Mouse (Mus musculus) urinary bladder, adult 18-20 months (tissue): ENCODE data around the gene Slc15a2.
A peak's percentile ranks its signal among the peaks of the same experiment; 100 is the strongest.

Experiments
- DNase-seq, 2 experiments: peaks; one replicate each; pipeline ENCODE4 v3.0.0; 2022; ENCODE audit warnings: low spot score in 2 of 2, mixed read lengths in 2 of 2

The Slc15a2 gene

DNA sequence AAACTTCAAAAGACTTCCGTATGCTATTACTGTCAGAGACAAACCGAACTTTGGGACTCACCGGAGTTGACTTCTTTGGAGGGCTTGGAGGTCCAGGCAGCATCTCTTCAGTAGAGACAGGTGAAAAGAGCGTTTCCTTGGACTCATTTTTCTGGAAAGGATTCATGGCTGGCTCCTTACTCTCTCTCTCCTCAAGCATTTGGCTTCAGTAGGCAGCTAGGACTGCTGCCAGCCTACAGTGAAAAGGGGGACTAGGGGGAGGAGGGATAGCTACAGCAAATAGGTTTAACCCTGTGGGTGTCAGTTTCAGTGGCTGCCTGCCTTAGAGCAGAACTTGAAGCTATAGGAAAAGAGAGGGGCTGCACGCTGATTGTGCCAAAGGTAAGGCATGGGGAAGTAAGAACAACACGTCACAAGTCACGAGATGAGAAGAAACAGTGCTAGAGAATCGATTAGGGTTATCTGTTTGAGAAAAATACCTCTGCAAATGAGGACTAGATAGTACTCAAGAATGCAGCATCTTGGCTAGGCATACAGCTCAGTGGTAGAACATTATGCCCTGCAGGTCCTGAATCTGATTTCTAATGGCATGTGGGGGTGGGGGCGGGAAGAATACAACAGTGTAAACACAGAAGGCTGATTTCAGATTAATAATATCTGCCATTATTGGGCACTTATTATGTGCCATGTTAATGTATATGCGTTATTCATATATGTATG is at the start of gene Slc15a2:
TSS of gene Slc15a2 (minus strand) at position 369 of the 720 bp plus-strand sequence.
- no peak for DNase-seq

DNA sequence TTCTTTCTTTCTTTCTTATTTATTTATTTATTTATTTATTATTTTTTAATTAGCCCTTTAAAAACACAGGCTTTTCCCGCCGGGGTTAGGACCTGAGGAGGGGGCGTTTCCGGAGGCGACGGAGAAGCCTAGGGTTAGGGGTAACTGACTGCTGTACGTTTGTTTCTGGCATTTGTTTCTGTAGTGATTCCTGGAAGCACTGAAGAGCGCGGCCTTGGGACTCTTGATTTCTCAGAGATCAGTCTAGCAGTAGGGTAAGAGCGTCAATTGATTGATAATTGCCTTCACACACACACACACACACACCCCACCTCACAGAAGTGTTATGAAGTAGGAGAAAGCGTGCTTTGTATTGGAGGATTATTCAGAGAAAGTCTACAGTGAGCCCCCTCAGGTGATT is 44.1 kb upstream of the Slc15a2 start:
- DNase-seq = no peak

DNA sequence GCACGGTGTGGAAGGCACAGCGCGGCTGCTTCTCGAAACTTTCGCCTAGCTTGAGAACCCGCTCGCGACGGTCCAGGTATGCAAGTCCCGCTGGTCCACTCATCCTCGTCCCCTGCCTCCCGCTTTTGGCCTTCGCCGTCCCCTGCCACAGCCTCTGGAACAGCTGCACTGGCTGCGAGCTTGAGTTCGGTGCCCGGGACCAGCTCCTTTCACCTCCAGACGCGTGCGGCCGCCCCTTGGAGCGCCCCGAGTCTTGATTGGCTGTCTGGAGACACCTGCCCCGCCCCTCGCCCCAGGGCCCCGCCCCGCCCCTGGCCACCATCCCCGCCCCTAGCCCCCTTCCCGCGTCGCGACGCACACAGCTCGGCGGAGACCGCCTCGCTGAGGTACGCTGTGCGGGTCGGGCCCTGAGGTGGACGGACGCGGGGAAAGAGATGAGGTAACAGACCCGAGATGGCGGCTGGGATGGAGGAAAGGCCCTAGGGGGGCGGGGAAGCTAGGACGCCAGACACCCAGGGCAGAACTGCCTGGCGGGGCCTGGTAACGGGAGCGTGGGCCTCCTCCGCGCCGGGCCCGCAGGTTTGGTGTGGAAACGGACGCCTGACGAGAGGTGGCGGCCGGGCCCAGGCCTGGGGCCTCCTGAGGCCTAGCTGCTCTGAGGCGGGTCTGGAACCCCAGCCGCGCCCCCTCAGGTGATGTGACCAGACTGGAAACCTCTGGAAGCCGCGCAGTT is 43.5 kb upstream of the Slc15a2 start, which contains the start of gene Iqcb1:
TSS of gene Iqcb1 (plus strand) at position 332 of the 733 bp plus-strand sequence.
- peak; percentile 76 to 79 for DNase-seq

DNA sequence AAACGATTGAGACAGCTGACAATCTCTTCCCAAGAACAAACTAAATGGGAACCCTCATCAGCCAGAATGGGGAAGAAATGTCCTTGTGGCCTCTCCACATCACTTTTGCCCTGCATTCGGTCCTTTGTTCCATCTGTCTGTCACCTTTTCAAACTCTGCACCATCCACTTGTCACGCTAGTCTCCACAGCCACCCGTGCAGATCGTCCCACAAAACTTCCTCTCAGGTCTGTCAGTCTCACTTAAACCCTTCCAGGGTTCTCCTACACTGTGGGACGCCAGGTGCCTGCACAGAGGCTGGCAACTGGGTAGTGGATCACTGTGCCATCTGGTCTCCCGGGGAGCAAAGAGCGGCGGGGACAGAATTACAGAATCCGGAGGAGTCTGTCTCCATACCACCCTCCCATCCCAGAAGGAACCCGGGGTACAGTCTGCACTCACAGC is 42.9 kb upstream of the Slc15a2 start:
- no peak for DNase-seq

DNA sequence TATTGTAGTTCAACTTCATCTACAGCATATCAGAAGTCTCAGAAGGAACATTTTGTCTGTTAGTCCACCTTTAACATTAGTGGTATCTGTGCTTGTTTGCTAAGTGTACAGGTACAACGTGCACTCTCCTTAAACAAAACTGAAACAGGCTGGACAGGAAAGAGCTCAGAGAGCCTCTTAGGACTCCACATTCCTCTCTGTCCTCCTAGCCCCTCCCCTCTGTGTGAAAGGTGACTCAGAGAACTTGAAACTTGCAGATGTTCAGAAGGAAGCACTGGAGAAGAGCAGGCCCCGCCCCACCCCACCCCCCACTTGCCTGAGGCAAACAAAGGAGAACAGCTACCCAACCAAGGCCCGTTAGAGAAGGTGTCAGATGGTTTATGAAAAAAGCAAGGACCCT is 36.7 kb upstream of the Slc15a2 start:
- DNase-seq = peak in 1 of 2 experiments; percentile 16

DNA sequence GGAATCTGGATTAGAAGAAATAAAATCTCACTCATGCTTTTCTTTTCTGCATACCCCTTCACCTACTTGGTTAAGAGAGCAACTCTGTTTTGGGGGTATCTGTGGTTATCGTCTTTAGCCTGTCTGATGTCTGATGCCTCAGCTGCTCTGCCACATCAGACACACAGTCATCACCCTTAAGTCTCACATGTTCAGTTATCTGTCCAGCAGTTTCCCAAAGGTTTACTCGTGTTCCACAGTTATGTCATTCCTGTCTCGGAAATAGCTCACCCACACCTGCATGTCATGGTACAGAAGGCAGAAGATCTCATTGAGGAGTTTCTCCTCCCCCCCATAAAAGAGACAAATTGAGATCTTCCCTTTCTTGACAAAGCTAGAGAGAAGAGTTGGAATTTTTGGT is 36.0 kb upstream of the Slc15a2 start:
- DNase-seq = no peak

DNA sequence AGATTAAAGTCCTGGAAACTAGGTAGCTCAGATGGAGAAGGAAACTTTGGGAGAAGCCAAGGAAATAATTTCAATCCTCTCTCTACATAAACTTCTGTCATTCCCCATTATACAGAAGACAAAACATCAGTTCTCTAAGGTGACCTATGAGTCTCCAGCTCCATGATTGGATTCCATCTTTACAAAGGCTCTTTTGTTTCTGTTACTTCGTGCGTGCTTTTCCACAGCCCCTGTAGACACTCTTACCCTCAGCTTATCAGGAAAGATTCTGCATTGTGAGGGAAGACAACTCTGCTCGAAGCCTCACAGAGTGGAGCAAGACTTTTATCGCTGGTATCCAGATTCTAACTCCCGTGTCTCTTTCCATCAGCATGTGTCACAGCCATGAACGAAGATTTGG is 35.3 kb upstream of the Slc15a2 start:
- DNase-seq = no peak

DNA sequence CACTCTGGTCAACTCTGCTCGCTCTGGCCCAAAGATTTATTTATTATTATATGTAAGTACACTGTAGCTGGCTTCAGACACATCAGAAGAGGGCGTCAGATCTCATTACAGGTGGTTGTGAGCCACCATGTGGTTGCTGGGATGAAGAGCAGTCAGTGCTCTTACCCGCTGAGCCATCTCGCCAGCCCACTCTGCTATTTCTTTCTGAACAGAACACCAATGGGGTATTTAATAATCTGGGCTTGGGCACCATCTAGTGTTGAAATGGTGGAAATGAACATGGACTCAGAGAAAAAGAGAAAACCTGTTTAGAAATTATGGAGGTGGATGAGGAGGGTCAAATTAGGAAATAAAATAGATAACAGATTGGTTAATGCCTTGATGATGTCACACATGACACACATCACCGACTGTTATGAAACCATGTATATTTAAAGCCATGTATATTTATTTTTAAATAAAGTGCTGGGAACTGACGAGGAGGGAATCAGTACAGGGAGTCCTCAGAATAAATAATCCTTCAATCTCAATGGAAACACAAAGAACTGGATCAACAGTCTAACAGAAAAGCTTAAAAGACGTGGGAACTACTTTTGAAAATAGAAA is 32.7 kb upstream of the Slc15a2 start:
- DNase-seq = peak in 1 of 2 experiments; percentile 50

DNA sequence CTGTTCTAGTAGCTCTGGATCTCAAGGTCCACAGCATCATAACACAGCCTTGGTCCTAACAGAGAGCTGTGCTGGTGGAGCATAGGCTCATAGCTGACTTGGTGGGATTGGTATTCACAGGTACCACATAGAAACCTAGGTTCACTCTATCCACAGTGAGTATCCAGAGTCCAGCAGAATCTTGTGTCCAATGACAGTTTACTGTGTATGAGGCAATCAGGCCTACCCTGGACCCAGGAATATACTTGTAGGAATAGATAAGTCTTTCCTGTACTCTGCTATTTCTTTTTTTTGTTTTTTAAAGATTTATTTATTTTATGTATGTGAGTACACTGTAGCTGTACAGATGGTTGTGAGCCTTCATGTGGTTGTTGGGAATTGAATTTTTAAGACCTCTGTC is 32.2 kb upstream of the Slc15a2 start:
- DNase-seq = no peak

DNA sequence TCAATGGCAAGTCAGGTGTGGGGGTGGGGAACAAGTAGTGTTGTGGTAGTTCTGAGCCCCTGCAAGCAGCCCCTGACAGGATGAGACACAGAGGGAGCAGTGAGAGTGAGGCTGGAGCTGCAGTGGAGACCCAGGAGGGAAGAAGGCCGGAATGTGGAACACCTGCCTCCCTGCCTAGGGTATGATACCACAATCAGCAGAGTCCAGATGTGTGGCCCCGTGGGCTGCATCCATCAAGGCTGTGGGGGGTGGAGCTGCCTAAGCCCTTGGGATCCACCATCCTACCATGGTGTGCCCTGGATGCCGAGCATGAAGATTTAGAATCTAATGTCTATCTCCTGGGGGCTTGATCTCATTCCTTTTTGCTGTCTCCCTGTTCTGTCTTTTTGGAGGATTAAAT is 28.9 kb upstream of the Slc15a2 start:
- DNase-seq = no peak

DNA sequence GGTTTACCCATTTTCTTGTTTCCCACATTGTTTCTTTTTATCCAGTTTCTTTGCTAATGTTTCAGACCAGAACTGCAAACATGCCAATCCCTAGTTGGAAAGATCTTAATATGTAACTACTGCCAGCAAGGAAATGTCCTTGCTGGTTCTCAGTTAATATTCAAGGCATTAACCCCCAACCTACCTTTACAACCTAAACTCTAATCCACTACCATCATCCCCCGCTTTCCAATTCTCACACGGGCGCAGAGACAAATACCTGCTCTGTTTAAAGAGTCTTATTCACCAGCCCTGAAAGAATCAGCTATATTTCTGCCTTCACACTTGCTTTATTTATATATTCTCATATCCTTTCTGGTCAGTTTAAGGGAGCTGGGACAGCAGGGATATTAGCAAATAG is 23.9 kb upstream of the Slc15a2 start:
- no peak for DNase-seq

DNA sequence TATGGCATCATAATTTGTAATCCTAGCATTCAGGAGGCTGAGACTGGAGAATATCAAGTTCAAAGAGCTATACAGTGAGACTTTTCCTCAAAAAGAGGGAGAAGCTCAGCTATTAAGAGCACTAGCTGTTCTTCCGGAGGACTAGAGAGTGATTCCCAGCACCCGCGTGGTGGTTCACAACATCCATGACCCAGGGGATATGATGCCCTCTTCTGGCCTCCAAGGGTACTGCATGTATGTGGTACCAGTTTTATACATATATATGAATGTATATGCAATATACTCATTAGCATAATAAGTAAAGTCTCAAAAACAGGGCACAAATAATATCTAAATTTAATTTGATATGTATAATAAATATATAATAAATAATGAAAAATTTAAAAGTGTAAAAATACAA is 17.6 kb upstream of the Slc15a2 start:
- DNase-seq = no peak

DNA sequence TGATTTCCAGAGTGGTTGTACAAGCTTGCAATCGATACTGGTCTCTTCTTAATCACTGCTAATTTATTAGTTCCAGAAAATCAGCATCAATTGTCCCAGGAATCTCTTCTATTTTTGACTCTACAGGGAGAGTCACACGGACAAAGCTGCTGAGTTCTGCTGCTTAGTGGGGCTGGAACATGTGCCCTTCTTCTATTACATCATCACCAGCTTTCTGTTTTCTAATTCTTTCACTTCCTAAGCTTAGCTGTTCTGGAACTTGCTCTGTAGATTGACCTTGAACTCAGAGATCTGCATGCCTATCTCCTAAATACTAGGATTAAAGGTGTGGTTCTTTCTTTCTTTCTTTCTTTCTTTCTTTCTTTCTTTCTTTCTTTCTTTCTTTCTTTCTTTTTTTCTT is 13.6 kb upstream of the Slc15a2 start:
- DNase-seq = no peak

DNA sequence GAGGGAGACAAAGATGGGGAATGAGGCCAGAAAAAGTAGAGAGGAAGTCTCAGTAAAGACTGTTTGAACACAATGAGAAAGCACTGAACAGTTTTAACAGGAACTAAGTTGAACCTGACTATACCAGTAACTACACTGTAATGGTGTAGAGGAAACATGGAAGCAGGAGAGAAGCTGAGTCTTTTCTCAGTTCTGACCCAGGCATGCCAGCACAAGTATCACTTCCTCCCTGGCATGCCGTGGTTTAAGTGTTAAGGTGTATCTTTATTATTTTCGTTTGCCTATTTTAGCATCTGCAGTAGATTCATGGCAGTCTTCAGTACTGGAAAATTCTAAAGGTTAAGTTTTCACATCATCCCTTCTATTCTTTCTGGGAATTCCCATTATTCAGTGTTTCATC is 10.2 kb upstream of the Slc15a2 start:
- DNase-seq = no peak

DNA sequence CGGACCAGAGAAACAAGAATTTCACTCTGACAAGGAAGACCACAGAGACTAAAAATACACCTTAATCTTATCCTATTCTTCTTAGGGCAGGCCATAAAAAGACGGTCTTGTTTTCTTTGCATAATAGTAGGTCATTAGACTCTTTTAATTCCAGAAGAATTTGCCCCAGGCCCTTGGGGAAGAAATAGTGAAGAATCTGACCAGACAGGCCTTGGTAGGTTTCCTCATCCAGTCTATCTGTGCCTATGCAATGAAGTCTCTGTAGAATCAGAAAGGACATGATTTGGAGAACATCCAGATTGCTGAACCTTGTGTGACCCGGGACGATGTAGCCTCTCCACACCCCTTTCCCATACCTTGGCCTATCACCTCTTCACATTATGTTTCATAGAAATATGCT is 5.4 kb upstream of the Slc15a2 start:
- DNase-seq = no peak

DNA sequence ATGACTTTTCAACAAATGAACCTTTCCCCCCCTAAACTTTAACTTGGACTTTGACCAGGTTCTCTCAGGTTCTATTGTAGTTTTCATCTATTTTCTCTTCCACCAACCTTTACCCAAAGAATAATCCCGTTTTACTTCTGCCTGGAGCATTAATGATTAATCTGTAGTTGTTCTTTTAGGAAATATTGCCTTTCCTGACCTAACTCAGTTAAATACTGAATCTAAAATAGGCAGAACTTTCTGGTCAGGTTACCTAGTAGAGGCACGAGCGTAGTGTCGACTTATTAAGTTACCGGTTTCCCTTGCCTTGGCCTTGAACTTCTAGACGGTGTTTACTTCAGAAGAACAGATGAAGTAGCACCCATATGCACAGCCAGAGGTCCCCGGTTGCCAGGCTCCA is 1.7 kb upstream of the Slc15a2 start:
- DNase-seq = no peak

DNA sequence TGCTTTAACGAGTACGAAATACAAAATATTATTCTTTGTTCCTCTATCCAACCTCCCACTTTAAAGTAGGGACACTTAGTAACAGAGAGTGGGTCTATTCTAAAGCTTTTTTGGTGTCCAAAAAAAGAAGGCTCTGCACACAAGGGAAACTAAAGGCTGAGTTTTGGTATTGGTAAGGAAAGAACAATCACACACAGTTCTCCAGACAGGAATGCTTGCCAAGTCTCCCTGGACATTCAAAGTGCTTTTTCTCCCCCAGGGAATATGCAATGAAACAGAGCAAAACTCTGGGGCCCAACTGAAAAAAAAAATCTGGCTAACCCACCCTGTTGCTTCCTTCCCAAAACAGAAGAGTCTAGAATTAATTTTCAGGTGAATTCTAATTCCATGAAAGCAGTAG is 616 bp downstream of the Slc15a2 start:
- DNase-seq = no peak

DNA sequence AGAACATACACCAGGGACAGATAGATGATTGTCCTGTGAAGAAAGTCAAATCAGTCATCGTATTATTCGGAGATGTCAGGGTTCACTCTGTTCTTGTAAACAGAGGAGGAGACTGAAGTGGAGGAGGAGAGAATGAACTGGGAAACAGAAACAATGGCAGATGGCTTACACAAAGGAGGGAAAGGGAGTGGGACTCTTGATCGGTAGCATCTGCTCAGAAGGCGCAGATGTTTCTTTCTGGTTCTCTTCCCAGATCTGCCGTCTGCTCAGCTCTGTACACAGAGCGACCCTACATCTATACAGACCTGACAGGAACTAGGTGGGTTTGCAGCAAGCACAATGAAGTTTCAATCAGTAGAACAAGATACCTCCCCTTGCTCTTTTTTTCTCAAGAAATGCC is 9.1 kb downstream of the Slc15a2 start:
- no peak for DNase-seq

DNA sequence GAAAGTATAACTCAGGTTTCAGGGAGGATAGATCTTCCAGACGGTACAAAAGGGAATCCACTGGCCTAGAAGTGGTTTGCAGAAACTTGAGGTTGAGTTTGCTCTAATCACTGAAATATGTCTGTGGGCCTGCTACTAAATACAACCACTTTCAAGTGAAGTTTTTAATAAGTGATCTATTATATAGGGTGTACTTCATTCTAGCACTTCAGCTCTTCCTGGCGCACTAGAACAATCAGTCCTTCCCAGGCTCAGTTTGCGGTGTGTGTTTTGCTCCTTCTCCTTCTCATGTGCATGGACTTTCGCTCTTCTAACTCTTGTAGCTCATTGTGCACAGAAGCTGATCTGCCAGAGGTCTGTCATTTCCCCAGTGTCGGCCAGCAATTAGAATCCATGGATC is 11.8 kb downstream of the Slc15a2 start:
- no peak for DNase-seq

DNA sequence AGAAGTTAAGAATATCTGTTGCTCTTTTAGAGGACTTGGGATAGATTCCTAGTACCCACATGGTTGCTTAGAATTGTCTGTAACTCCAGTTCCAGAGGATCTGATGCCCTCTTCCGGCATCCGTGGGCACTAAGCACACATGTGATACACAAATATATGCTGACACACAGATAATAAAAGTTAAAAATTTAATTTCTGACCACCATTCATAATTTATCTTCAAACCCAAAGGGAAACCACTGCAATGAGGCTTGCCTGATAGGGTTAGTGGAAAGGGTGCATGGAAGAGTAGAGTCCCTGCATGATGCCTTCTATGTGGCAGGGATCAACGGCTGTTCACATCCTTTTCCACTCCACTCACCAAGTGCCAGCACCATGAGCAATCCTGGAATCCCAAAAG is 13.1 kb downstream of the Slc15a2 start:
- no peak for DNase-seq

DNA sequence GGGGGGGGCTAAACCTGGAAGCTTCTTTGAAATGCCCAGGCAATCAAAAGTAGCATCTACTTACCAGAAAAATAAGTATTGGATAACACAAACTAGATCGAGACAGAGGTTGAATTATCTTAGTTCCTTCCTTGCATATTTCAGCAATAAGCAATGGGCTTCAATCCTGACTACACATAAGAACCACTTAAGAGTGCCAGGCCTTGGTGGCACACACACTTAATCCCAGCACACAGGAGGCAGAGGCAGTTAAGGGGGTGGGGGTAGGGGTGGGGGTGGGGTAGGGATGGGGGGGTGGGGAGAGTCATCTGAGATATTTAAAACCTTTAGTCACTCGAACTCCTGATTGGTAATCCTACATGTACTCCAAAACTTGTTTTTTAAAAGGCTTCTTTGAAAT is 13.5 kb downstream of the Slc15a2 start:
- no peak for DNase-seq

DNA sequence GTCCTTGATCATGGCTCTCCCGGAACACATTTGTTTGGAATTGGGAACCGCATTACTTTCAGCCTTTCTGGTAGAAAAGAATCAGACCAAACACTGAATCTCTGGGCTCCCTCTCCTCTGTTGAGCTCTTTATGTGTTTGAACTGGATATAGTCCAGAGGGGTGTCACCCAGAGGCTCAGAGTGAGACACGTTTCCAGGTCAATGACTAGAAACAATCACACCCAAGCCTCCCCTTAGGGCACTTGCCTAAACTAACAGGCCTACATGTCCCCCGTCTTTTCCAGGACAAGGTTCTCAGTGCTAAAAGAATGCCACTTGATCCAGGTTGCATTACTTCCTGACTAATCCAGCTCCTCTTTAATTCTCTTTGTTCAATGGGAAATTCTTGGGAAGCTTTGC is 13.9 kb downstream of the Slc15a2 start:
- DNase-seq = no peak

DNA sequence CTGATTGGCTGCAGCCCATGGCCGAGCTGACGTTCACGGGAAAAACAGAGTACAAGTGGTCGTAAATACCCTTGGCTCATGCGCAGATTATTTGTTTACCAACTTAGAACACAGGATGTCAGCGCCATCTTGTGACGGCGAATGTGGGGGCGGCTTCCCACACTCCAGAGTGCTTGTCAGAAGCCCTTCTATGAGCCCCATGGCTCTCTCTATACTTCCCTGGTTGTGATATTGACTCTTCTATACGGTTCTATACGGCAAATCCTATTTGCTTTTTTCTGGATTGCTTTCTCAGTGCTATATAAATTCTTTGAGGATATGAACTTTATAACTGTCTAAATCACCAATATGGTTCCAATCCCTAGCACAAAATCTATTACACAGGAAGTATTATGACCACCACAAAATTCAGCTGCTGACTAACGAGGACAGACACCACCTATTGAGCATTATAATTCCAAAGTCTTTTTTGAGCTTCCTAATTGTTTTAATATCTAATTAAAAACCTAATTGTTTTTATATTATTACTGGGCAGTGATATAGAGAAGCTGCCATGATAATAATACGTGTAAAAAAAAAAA is 14.5 kb downstream of the Slc15a2 start:
- no peak for DNase-seq
